Mouse (Mus musculus) layer of hippocampus, adult 8-10 months (tissue): ENCODE data around the gene Pigk. TPM values are rescaled to one million over a fixed set of nuclear protein-coding genes. Genes with fewer than 3 reads are reported as not detected.
A peak's percentile ranks its signal among the peaks of the same experiment; 100 is the strongest.
"Not testable (repeated sequence)": the region's sequence is repeated elsewhere in the genome, so short reads cannot be mapped to it uniquely, and the experiment has no call there.

Experiments
- DNase-seq, 2 experiments: peaks; one replicate each; pipeline ENCODE4 v3.0.0; 2022; ENCODE audit warnings: low spot score in 2 of 2
- total RNA-seq, 4 experiments: library from RNA; stranded (reverse); gene quantifications; 2 replicates each; pipeline ENCODE4 v1.2.4; 2022

Gene Pigk
- total RNA-seq = 10 to 100 TPM; 52.2 to 69.7 (median 55.8) TPM

DNA sequence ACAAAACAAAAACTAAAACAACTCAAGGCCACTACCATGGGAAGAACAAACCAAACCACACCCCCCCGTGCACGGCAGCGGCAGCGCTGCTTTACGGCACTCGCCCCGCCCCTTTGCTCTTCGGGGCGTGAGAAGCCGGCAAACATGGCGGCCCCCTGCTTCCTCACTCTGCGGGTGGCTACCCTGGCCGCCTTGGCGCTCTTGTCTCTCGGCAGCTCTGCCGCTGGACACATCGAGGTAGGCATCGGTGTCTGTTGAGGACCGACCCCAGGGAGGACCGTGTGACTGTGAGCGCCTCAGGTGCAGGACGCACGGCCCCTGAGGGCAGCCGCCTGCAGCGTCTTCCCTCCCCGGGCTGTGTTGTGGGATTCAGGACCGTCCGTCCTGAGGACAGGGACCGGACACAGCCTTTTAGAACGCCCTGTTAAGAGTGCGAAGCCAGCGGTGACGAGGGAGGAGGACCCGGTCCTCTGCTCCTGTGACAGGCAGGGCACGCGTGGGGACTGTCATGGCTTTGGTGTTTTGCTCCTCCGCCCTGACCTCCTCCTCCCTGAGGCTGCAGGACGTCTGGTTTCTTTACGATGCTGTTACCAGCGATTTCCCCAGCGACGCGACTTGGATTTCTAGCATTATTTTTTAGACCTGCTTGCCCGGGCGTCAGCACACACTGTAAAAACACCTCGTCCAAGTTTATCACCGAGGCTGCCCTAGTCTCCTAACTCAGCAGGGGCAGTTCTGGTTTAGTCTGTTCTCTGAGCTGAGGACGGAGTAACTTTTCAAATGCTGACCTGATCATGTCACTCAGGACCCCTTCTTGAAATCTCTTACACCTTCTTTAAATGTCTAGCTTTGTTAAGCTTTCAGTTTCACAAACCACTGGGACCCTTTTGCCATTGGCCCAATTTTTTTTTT lies at the start of gene Pigk:
Gene Pigk, plus strand, starts transcription at position 110 of the 912 bp plus-strand sequence.
- DNase-seq = peak; percentile 73 to 78

DNA sequence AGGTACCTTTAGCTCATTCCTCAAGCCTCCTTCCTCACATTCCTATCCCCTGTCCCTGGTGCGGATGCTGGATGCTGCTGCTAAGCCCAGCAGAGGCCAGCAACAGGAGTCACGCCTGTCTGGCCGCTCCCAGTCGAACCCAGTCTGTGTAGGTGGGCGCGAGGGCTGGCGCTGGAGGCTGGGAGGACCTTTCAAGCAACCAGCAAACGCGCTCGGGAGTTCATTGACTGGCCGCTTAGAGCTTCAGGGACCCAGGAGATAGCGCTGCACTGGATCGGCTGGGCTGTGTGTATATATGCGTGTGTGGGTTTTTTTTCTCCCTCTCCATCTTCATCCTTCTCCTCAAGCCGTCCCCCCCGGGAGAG lies 46.9 kb upstream of the Pigk start:
- peak in 1 of 2 experiments; percentile 44 for DNase-seq

DNA sequence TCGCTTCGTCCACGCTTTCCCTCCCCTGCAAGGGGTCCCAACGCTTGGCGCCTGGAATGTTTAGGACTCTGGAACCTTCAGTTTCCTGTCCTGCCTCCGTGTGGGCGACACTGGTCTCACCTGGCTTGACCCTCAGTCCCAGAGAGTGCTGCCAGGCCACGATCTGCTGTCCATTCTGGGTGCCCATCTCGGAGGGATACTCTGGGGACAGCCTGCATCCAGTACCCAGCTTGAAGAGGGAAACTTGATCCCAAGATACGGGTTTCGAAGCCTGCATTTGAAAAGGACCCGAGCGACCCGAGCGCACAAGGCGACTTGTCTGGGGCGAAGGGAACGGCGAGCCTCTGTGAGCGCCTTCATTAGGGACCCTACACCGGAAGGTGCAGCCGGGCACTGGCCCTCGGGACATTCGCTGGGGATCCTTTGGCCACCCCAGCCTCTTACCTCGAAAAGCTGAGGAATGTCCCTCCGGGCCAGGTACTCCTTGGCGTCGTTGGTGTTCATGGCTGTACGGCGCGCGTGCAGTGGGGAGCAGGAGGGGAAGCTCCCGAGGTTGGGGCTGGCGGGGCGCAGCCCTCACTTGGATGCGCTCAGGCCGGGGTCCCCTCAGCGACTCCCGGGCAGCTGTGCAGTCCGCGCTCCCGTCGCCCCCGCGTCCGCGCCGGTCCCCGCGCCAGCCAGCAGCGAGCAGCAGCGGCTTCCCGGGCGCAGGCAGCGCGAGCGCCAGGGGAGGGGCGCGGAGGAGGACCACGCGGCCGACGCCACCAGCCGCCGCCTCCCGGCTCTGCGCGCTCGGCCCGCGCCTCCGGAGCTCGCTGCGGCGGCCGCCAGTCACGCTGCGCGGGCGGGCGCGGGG lies 46.3 kb upstream of the Pigk start:
- peak in 1 of 2 experiments; percentile 51 for DNase-seq

DNA sequence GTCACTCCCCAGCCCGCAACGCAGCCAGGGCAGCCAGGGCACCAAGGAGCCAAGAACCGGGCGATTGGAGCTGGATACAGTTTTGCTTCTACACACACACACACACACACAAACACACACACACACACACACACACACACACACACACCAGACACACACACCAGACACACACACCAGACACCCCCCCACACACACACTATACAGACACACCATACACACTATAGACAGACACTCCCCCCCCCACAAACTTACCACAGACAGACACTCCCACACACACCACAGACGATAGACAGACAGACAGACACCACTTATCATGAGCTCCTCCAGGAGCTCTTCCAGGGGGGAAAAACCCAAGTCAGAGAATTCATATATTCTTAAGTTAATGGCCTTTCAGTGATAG lies 45.7 kb upstream of the Pigk start, which contains the start of gene Ak5:
Gene Ak5, minus strand, starts transcription at position 122 of the 400 bp plus-strand sequence.
- DNase-seq = no peak

DNA sequence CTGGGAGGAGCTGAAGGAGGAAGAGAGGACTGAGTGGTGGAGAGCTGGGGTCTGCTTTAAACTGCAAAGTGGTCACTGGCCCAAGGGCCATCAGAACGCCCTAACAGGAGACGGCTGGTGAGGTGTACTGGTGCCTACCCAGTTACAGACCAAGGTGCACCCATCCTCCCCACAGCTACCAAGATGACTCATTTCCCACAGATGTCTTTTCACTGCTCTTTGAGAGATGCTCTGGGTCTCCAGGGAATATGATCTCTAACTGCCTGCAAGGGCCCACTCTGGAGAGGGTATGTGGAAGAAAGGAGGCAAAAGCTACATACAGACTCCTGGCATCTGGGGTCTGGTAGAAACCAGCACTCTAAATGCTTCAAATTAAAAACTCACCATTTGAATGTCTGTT lies 45.1 kb upstream of the Pigk start:
- no peak for DNase-seq

DNA sequence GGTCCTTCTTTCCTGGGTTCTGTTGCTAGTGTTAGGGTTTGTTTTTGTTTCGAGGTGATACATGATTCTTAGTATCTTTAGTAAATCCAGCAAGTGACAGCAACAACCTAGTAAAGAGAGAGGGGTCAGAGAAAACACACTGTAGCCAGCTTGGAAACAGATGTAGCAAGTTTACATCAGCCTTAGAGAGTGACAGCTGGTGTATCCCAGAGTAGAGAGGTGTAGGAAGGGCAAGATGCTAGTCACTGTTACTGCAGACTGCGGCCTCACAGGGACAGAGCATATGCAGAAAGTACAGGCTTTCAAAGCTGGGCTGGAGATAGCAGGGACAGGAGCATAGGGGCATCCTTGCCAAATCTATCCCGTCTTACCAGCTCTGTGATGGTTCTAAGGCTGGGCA lies 44.1 kb upstream of the Pigk start:
- DNase-seq = no peak

DNA sequence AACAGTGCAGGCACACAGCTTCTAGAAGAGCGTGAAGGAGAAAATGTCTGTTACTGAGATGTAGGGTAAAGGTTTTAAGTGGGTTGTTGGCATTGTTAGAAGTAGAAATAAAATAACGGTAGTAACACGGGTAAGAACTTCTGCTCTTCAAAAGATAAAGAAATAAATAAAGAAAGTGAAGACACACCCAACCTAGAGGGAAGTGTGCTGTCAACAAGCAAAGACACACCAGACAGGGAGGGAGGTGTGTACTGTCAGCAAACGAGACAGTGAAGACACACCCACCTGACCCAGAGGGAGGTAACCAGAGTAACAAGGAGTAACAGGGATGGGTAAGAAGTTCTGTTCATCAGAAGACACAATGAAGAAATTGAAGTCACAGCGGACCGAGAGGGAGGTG lies 39.2 kb upstream of the Pigk start:
- no peak for DNase-seq

DNA sequence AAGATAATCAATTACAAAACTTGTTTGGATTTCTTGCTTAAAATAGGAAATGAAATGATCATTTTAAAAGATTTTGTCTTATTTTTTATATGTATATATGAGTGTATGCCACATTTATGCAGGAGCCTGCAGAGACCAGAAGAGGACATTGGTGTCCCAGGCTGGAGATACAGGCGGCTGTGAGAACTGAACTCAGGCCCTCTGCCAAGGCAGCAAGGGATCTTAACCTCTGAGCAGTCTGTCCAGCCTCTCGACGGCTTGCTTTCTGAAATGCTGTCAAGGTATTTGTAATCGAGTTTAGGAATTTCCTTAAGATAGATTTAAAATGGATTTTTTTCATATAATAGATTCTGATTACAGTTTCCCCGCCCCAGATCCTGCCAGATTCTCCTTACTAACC lies 25.4 kb upstream of the Pigk start:
- DNase-seq = no peak

DNA sequence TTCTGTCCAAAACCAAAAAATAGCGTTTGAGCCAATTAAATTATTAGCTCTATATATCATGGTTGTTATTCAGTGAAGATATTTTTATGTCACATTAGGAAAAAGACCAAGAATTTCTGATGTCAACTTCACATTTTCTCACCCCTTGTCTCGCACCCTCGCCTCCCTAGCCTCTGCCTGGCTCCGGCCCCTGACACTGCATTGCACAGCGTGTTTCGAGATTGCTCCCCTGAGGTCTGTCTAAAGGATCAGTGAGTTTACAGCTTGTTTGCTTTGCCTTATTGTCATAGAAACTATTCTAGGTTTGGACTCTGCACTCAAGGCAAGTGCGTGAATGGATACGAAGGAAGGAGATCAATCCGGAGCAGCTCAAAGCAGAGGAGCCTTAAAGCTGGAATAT lies 24.8 kb upstream of the Pigk start:
- DNase-seq = no peak

DNA sequence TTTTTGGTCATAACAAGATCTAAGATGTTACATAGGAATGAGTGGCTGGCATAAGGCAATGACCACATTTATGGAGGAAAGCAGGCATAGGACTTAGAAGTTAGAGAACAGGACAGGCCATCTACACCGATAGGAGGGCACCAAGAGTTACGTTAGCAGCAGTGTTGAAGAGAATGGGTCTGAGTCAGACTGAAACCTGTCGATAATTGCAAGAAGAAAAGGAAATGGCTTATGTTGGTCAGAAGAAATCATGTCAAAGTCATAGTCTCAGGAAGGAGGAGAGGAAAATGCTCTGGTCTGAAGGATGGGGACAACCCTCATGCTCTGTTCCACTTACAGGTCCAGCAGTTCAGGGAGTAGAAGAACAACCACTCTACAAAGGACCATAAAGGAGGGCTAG lies 18.9 kb upstream of the Pigk start:
- DNase-seq = no peak

DNA sequence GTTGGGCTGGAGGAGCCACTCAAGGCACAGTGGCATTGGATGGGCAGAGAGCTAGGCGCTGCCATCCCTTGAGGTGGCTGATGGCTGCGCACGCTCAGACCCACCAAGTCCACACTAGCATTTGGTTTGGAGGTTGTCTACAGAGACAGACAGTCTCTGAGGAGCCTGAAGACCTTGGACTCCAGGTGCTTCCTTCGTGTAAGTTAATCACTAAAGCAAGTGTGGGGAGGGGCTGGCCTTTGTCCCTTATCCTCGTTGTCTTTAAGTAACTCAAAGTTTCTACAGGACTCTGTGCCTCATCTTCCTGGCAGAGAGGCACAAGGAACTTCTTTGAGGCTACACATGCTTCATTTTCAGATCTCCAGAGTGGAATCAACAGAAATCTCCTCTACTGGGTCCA lies 15.9 kb upstream of the Pigk start:
- DNase-seq = no peak

DNA sequence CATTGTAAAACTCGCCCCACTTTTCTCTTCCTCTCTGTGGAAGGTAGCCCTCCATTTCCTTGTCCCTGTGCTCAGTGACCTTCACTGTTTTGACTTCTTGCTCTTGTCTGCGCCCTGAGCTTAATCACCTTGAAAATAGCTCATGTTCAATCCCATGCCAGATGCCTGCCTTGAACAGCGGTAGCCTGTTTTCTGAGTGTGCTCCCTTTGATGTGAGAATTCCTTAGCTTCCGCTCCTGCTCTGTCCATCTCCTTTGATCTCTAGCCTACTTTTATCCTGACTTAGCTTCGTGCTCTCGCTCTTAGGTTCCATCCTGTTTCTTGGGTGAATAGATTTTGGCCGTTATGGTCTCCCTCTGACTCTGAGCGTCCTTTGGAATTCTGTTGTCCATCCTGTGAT lies 14.6 kb upstream of the Pigk start:
- no peak for DNase-seq

DNA sequence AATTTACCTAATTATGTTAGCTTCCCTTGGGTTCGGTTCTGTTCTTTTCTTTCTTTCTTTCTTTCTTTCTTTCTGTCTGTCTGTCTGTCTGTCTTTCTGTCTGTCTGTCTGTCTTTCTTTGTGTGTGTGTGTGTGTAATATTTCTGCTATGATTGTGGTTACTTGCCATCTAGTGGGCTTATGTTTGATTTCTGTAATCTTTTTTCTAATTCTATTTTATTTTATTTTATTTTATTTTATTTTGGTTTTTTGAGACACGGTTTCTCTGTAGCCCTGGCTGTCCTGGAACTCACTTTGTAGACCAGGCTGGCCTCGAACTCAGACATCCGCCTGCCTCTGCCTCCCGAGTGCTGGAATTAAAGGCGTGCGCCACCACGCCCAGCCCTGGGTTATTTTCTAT lies 12.4 kb upstream of the Pigk start:
- DNase-seq = not testable (repeated sequence)

DNA sequence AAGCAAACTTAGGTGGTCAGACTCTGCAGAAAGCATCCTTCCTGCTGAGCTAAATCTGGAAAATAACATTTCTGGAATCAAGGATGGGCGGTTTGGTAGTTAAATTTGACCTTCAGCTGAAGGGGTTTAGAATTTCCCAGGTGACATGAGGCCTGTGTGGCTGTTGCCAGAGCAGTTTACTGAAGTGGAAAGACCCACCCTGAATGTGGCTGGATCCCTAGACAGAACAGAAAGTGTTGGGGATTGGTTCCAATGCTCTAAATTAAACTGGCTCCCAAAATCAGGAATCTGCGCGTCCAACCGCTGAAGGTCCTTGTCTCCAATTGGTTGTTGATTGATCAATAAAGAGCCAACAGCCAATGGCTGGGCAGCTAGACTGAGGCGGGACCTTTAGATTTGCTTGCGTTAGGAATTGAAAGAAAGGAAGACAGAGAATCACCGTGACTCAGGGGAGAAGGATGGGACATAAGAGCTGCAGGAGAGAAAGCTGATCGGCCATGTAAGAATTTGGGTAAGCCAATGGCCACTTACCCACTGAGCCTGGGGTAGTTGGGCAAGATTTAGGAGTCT lies 11.5 kb upstream of the Pigk start:
- DNase-seq = no peak

DNA sequence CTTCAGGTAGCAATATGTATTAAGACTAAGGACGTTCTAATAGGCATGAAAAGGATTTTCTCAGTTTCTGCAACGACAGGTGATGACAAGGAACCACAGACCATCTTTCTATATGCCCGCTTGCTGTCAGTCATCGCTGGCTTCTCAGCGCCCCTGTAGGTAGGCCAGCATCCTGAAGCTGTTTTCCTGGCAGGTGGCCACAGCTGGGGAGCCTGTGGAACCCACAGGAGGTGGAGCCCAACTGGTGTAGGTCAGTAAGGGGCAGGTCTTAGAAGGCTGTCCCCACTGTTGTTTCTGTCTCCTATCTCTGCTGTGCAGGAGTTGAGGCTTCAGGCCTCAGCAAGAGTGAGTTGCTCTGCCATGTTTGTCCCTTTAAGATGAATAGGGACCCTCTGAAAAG lies 8.1 kb upstream of the Pigk start:
- DNase-seq = no peak

DNA sequence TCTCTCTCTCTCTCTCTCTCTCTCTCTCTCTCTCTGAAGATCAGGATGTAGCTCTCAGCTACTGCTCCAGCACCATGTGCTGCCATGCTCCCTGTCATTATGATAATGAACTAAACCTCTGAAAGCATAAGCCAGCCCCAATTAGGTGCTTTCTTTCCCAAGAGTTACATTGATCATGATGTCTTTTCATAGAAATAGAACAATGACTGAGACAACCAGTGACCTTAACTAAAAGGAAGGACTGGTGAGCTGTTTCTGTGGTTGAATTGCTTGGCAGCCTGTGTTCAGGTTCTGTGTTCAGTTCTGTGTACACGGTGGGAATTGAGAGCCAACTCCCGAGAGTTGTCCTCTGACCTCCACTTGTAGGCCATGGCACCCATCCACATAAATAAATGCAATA lies 7.0 kb upstream of the Pigk start:
- no peak for DNase-seq

DNA sequence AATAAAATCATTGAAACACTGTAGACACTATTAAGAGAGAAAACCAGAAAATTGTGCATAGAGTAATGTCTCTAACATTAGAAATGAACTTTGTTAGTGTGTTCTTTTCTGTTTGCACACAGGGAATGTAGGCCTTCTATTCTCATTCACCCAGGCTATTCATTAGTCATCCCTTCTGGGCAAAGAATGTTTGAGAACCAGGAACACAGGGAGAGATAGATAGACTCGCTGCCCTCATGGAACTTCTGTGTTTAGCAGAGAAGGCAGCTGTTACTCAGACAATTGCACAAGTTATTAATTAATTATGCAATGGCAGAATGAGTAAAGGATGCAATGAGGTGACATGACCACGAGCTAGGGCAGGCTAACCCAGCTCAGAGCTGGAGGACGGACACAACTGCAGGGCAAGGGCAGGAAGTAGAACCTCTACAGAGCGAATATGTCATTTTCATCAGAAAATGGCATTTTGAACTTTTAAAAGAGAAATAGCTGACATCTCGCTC lies 6.5 kb upstream of the Pigk start:
- no peak for DNase-seq

DNA sequence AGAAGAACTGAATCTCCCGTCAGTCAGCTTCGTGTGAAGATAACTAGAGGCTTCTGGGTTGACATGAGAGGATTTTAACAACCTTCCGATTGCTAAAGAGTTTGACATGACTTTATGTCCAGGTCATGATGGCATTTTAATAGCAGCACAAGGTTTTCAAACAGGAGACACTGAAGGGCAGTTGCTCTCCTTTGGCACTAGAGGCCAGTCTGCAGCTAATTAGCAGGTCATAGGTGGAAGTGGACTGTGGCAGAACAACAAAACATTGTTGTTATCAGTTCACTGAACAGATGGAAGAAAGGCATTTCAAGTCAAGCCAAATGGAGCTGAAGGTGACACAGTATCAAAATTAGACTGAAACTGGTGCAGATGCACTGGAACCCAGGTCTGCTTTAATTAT lies 4.0 kb upstream of the Pigk start:
- no peak for DNase-seq

DNA sequence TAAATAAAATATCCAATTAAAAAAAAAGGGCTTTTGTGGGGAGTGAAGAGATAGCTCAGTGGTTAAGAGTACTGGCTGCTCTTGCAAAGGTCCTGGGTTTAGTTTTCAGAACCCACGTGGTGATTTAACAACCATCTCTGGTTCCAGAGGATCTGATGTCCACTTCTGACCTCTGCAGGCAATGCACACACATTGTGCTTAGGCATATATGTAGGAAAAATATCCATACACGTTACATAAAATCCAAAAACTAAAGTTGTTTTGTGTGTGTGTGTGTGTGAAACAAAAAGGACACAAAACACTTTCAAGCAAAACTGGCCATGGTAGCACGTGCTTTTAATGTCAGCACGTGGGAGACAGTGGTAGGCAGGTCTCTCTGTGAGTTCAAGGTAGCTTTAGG lies 943 bp upstream of the Pigk start:
- DNase-seq = no peak

DNA sequence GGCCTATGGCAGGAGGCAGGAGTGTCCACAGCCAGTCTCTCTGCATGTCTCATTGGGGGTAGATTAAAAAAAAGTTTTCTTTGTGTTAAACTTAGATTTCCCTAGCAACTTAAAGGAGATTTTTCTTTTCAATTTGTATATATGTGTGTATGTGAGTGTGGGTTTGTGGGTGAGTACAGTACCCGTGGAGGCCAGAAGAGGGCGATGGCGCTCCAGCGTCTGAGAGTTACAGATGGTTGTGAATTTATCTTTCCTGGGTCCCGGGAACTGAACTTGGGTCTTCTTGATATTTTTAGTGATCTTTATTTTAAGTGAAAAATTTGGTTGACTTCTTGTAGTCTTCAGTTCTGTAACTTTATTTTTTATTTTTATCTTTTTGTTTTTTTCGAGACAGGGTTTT lies 7.4 kb downstream of the Pigk start:
- DNase-seq = no peak

DNA sequence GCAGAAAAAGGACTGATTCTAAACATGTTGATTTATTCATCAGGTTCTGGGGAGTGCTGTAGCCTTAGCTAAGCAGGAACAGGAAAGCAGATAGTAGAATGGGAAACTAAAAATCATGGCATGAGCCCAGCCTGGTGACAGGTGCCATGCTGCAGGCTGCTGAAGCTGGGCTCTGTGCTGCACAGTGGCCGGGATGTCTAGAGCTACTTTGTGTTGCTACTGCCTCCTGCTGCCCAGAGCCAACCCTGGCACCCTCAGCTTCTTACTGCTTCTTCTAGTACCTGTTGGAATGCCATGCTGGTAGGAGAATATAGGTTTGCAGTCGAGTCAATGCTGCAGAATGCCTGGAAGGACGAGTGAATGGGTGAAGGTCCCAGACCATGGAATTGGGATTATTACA lies 8.9 kb downstream of the Pigk start:
- peak; percentile 35 to 41 for DNase-seq

DNA sequence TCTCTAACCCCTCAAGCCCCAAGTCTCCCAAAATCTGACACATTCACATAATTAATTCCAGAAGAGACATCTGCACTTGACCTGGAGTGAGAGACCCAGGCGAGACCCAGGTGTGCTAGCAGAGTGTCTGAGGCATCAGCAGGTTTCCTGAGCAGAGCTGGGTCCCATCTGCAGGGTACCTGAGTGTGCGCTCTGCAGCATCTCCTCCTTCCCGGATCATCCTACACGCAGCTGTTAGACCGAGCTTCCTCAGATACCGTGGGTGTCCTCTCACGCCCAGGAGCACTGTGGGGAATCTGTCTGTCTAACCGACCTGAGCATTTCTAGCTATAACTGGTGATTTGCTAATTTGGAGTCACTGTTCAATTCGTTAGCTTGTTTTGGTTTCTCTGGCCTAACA lies 10.5 kb downstream of the Pigk start:
- peak; percentile 41 for DNase-seq
